Mouse (Mus musculus): Measurements from ENCODE around the gene Cacna1a. TPM values are rescaled to one million over a fixed set of nuclear protein-coding genes. Genes with fewer than 3 reads are reported as not detected.

The Cacna1a gene
- polyA plus RNA-seq, 1 experiment from 2014 or later, result 7.7 TPM

- H3K4me2 ChIP-seq (ENCODE audit: low read depth, low read length, severe bottlenecking), result no peak overlapping the region
- WGBS, result 85% methylated on average over 2 of the region's 2 CpGs
- DNase-seq (ENCODE audit: low spot score), result no peak
- no peaks in the 10 kb centered on the region for H3K9me3 ChIP-seq (ENCODE audit: control insufficient read depth, low read length)
- H3K27ac ChIP-seq (ENCODE audit: low read depth, low read length), result no peak overlapping the region
- H3K9ac ChIP-seq (ENCODE audit: low read length), result no peak overlapping the region
- no peaks in the 10 kb centered on the region; the same call in 1 of the 2 replicates for H3K36me3 ChIP-seq (ENCODE audit: control insufficient read depth, insufficient read depth, low read length)
- peaks cover 8% of the 10 kb centered on the region for H3K4me1 ChIP-seq (replicated peaks; ENCODE audit: control insufficient read depth, insufficient read depth, low read length)
- ATAC-seq (replicated peaks; ENCODE audit: low FRiP score), result no peak
- H3K4me3 ChIP-seq (ENCODE audit: low read depth, low read length), result no peak overlapping the region
- no peaks in the 10 kb centered on the region for H3K27me3 ChIP-seq (ENCODE audit: control insufficient read depth, insufficient read depth, low read length)
These were observed 293.2 kb downstream of the Cacna1a start for GRCm38 (mm10) chr8:84681476-84681875.

GRCm38 (mm10) chr8:84682257-84682656, 294.0 kb downstream of the Cacna1a start:
- Histone ChIP-seq H3K4me1 (replicated peaks; ENCODE audit: control insufficient read depth, insufficient read depth, low read length) (peaks cover 8% of the 10 kb centered on the region), H3K36me3 (ENCODE audit: control insufficient read depth, insufficient read depth, low read length) (no peaks in the 10 kb centered on the region; the same call in 1 of the 2 replicates), H3K4me2 (ENCODE audit: low read depth, low read length, severe bottlenecking) (no peak overlapping the region), H3K4me3 (ENCODE audit: low read depth, low read length) (no peak overlapping the region), H3K9ac (ENCODE audit: low read length) (no peak overlapping the region), H3K9me3 (ENCODE audit: control insufficient read depth, low read length) (no peaks in the 10 kb centered on the region), H3K27ac (ENCODE audit: low read depth, low read length) (no peak overlapping the region), H3K27me3 (ENCODE audit: control insufficient read depth, insufficient read depth, low read length) (no peaks in the 10 kb centered on the region)
- DNase-seq (ENCODE audit: low spot score), result no peak
- WGBS, result 83% methylated on average over 2 of the region's 2 CpGs
- no peak for ATAC-seq (replicated peaks; ENCODE audit: low FRiP score)

- Histone ChIP-seq H3K27ac (ENCODE audit: low read depth, low read length) (no peak overlapping the region), H3K4me2 (ENCODE audit: low read depth, low read length, severe bottlenecking) (no peak overlapping the region), H3K36me3 (ENCODE audit: control insufficient read depth, insufficient read depth, low read length) (no peaks in the 10 kb centered on the region; the same call in 1 of the 2 replicates), H3K9me3 (ENCODE audit: control insufficient read depth, low read length) (no peaks in the 10 kb centered on the region), H3K9ac (ENCODE audit: low read length) (no peak overlapping the region), H3K4me1 (replicated peaks; ENCODE audit: control insufficient read depth, insufficient read depth, low read length) (peaks cover 8% of the 10 kb centered on the region), H3K4me3 (ENCODE audit: low read depth, low read length) (no peak overlapping the region), H3K27me3 (ENCODE audit: control insufficient read depth, insufficient read depth, low read length) (no peaks in the 10 kb centered on the region)
- DNase-seq (ENCODE audit: low spot score) (no peak), ATAC-seq (replicated peaks; ENCODE audit: low FRiP score) (no peak)
- 68% methylated on average over 3 of the region's 3 CpGs for WGBS
These were observed 296.3 kb downstream of the Cacna1a start for GRCm38 (mm10) chr8:84684537-84684936.

GRCm38 (mm10) chr8:84686191-84687002, 298.2 kb downstream of the Cacna1a start, which contains the start of gene Trmt1:
Trmt1 (plus strand) TSS chr8:84686307.
- H3K9me3 ChIP-seq (ENCODE audit: control insufficient read depth, low read length), result no peaks in the 10 kb centered on the region
- peak within 1 kb of the TSS; percentile 100 for H3K4me3 ChIP-seq (ENCODE audit: low read depth, low read length)
- peaks cover 14% of the 10 kb centered on the region for H3K4me1 ChIP-seq (replicated peaks; ENCODE audit: control insufficient read depth, insufficient read depth, low read length)
- peak; percentile 63 for DNase-seq (ENCODE audit: low spot score)
- peak within 1 kb of the TSS; percentile 64 for H3K4me2 ChIP-seq (ENCODE audit: low read depth, low read length, severe bottlenecking)
- WGBS, result 9% methylated on average over 20 of the region's 20 CpGs
- no peaks in the 10 kb centered on the region for H3K27me3 ChIP-seq (ENCODE audit: control insufficient read depth, insufficient read depth, low read length)
- H3K27ac ChIP-seq (ENCODE audit: low read depth, low read length), result peak within 1 kb of the TSS; percentile 94
- no peaks in the 10 kb centered on the region; the same call in 1 of the 2 replicates for H3K36me3 ChIP-seq (ENCODE audit: control insufficient read depth, insufficient read depth, low read length)
- peak; percentile 19 for ATAC-seq (replicated peaks; ENCODE audit: low FRiP score)
- H3K9ac ChIP-seq (ENCODE audit: low read length), result peak within 1 kb of the TSS; percentile 99

- WGBS, result 2% methylated on average over 51 of the region's 62 CpGs
- no peaks in the 10 kb centered on the region for H3K9me3 ChIP-seq (ENCODE audit: control insufficient read depth, low read length)
- ATAC-seq (replicated peaks; ENCODE audit: low FRiP score), result peak; percentile 50
- peak overlapping the region; percentile 100 for H3K4me3 ChIP-seq (ENCODE audit: low read depth, low read length)
- H3K27me3 ChIP-seq (ENCODE audit: control insufficient read depth, insufficient read depth, low read length), result no peaks in the 10 kb centered on the region
- peaks cover 14% of the 10 kb centered on the region for H3K4me1 ChIP-seq (replicated peaks; ENCODE audit: control insufficient read depth, insufficient read depth, low read length)
- peak overlapping the region; percentile 94 for H3K27ac ChIP-seq (ENCODE audit: low read depth, low read length)
- DNase-seq (ENCODE audit: low spot score), result peak; percentile 83
- peak overlapping the region; percentile 99 for H3K9ac ChIP-seq (ENCODE audit: low read length)
- H3K4me2 ChIP-seq (ENCODE audit: low read depth, low read length, severe bottlenecking), result peak overlapping the region; percentile 64
- H3K36me3 ChIP-seq (ENCODE audit: control insufficient read depth, insufficient read depth, low read length), result no peaks in the 10 kb centered on the region; the same call in 1 of the 2 replicates
These were observed 298.9 kb downstream of the Cacna1a start for GRCm38 (mm10) chr8:84687003-84687704.

- DNase-seq (ENCODE audit: low spot score) (peak; percentile 94), ATAC-seq (replicated peaks; ENCODE audit: low FRiP score) (peak; percentile 78)
- Histone ChIP-seq H3K4me3 (ENCODE audit: low read depth, low read length) (peak within 1 kb of the TSS; percentile 100), H3K4me2 (ENCODE audit: low read depth, low read length, severe bottlenecking) (peak within 1 kb of the TSS; percentile 64), H3K4me1 (replicated peaks; ENCODE audit: control insufficient read depth, insufficient read depth, low read length) (peaks cover 14% of the 10 kb centered on the region), H3K36me3 (ENCODE audit: control insufficient read depth, insufficient read depth, low read length) (no peaks in the 10 kb centered on the region; the same call in 1 of the 2 replicates), H3K27me3 (ENCODE audit: control insufficient read depth, insufficient read depth, low read length) (no peaks in the 10 kb centered on the region), H3K9ac (ENCODE audit: low read length) (peak within 1 kb of the TSS; percentile 99), H3K27ac (ENCODE audit: low read depth, low read length) (peak within 1 kb of the TSS; percentile 94), H3K9me3 (ENCODE audit: control insufficient read depth, low read length) (no peaks in the 10 kb centered on the region)
- under 1% methylated on average over 32 of the region's 37 CpGs for WGBS
These were observed 299.5 kb downstream of the Cacna1a start, which contains the start of gene Nacc1 for GRCm38 (mm10) chr8:84687705-84688100. Nacc1 (minus strand) TSS chr8:84687862.

- 0 out of 2 replicates have a peak overlapping the region, but pooled peaks have one; percentile 32 for H3K27ac ChIP-seq (ENCODE audit: low read depth, low read length)
- H3K4me3 ChIP-seq (ENCODE audit: low read depth, low read length), result peak overlapping the region; percentile 76
- no peaks in the 10 kb centered on the region for H3K36me3 ChIP-seq (ENCODE audit: control insufficient read depth, insufficient read depth, low read length)
- no peaks in the 10 kb centered on the region for H3K27me3 ChIP-seq (ENCODE audit: control insufficient read depth, insufficient read depth, low read length)
- WGBS, result under 1% methylated on average over 47 of the region's 47 CpGs
- peak overlapping the region; percentile 71 for H3K4me2 ChIP-seq (ENCODE audit: low read depth, low read length, severe bottlenecking)
- peaks cover 14% of the 10 kb centered on the region for H3K4me1 ChIP-seq (replicated peaks; ENCODE audit: control insufficient read depth, insufficient read depth, low read length)
- ATAC-seq (replicated peaks; ENCODE audit: low FRiP score) (peak; percentile 83), DNase-seq (ENCODE audit: low spot score) (peak; percentile 86)
- no peaks in the 10 kb centered on the region for H3K9me3 ChIP-seq (ENCODE audit: control insufficient read depth, low read length)
- peak overlapping the region; percentile 68 for H3K9ac ChIP-seq (ENCODE audit: low read length)
These were observed 301.1 kb downstream of the Cacna1a start for GRCm38 (mm10) chr8:84689091-84689915.
